Mouse (Mus musculus): ENCODE results near the gene Gja5.
"Not testable (repeated sequence)": the region's sequence is repeated elsewhere in the genome, so short reads cannot be mapped to it uniquely, and the experiment has no call there.

The Gja5 gene

GRCm38 (mm10) chr3:97044188-97044587, 139.7 kb downstream of the Gja5 start:
- no peak for DNase-seq

GRCm38 (mm10) chr3:97047757-97048156, 143.3 kb downstream of the Gja5 start:
- DNase-seq: no peak

- no peak for DNase-seq
Observed at GRCm38 (mm10) chr3:97048360-97048759, 143.9 kb downstream of the Gja5 start.

GRCm38 (mm10) chr3:97051264-97051744, 146.8 kb downstream of the Gja5 start:
- no peak for DNase-seq

GRCm38 (mm10) chr3:97052069-97052799, 147.7 kb downstream of the Gja5 start:
- no peak for DNase-seq

- no peak for DNase-seq
Observed at GRCm38 (mm10) chr3:97058704-97059103, 154.2 kb downstream of the Gja5 start.

- no peak for DNase-seq
Observed at GRCm38 (mm10) chr3:97060119-97060518, 155.6 kb downstream of the Gja5 start.

- no peak for DNase-seq
Observed at GRCm38 (mm10) chr3:97062814-97063213, 158.3 kb downstream of the Gja5 start.

- no peak for DNase-seq
Observed at GRCm38 (mm10) chr3:97064046-97064445, 159.6 kb downstream of the Gja5 start.

- not testable (repeated sequence) for DNase-seq
Observed at GRCm38 (mm10) chr3:97069589-97069988, 165.1 kb downstream of the Gja5 start.

- not testable (repeated sequence) for DNase-seq
Observed at GRCm38 (mm10) chr3:97071916-97072315, 167.4 kb downstream of the Gja5 start.

- DNase-seq: not testable (repeated sequence)
Observed at GRCm38 (mm10) chr3:97072361-97072760, 167.9 kb downstream of the Gja5 start.

- DNase-seq: not testable (repeated sequence)
Observed at GRCm38 (mm10) chr3:97075744-97076350, 171.4 kb downstream of the Gja5 start.

- no peak for DNase-seq
Observed at GRCm38 (mm10) chr3:97076412-97076811, 171.9 kb downstream of the Gja5 start.

GRCm38 (mm10) chr3:97078436-97078835, 173.9 kb downstream of the Gja5 start:
- DNase-seq: no peak

GRCm38 (mm10) chr3:97082156-97082555, 177.7 kb downstream of the Gja5 start:
- DNase-seq: no peak

- no peak for DNase-seq
Observed at GRCm38 (mm10) chr3:97087326-97087725, 182.8 kb downstream of the Gja5 start.

- not testable (repeated sequence) for DNase-seq
Observed at GRCm38 (mm10) chr3:97088291-97088690, 183.8 kb downstream of the Gja5 start.

- not testable (repeated sequence) for DNase-seq
Observed at GRCm38 (mm10) chr3:97091971-97092370, 187.5 kb downstream of the Gja5 start.

GRCm38 (mm10) chr3:97096664-97097063, 192.2 kb downstream of the Gja5 start:
- DNase-seq: not testable (repeated sequence)

GRCm38 (mm10) chr3:97100784-97101641, 196.5 kb downstream of the Gja5 start:
- no peak for DNase-seq

- DNase-seq: not testable (repeated sequence)
Observed at GRCm38 (mm10) chr3:97103946-97104345, 199.5 kb downstream of the Gja5 start.

- DNase-seq: no peak
Observed at GRCm38 (mm10) chr3:97104696-97105430, 200.4 kb downstream of the Gja5 start.

Data from right cerebral cortex, postnatal 14 days (tissue).